Comparison of ENCODE assay signal across 9 mouse cellular contexts in the genomic region with DNA sequence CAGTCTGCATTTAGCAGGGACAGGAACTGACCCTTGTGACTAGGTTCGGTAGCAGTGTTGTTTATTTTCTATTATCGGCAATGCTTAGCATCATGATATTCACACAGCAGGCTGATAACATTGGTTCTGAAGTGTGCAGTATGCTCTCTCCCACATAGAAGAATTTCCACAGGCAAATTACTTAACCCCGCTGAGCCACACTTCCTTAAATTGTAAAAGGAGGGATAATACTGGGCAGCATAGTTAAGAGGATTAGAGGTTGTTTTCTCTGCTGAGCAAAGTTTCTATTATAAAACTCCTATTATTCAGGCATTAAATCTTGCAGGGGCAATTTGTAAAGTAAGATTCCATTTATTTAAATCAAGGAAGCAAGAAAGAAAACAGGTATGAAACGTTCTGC.
"Had no signal": no experiment of that assay in that cellular context is flagged by ENCODE, and none has a peak within 500 bp of the region (broad histone marks: within the 10 kb centered on the region; RNA-seq: fewer than 3 reads in every experiment).

No protein-coding gene starts in this region.

- H3K27me3 ChIP-seq: kidney, embryonic 15.5 days; limb, embryonic 15.5 days; liver, embryonic 12.5 days; neural tube, embryonic 12.5 days had no signal

- ATAC-seq: liver, embryonic 12.5 days had no signal

- H3K4me3 ChIP-seq: kidney, embryonic 15.5 days; limb, embryonic 15.5 days; liver, embryonic 12.5 days; midbrain, embryonic 12.5 days; neural tube, embryonic 12.5 days had no signal

- H3K4me2 ChIP-seq: kidney, embryonic 15.5 days; limb, embryonic 15.5 days; liver, embryonic 12.5 days; lung, embryonic 14.5 days; midbrain, embryonic 12.5 days; neural tube, embryonic 12.5 days had no signal

- H3K4me1 ChIP-seq: kidney, embryonic 15.5 days; limb, embryonic 15.5 days; liver, embryonic 12.5 days; neural tube, embryonic 12.5 days had no signal

- H3K36me3 ChIP-seq: kidney, embryonic 15.5 days; limb, embryonic 15.5 days; liver, embryonic 12.5 days; midbrain, embryonic 12.5 days; neural tube, embryonic 12.5 days had no signal

- H3K27ac ChIP-seq: kidney, embryonic 15.5 days; limb, embryonic 15.5 days; liver, embryonic 12.5 days; midbrain, embryonic 12.5 days; neural tube, embryonic 12.5 days had no signal

- H3K9ac ChIP-seq: kidney, embryonic 15.5 days; limb, embryonic 15.5 days; liver, embryonic 12.5 days; lung, embryonic 14.5 days; midbrain, embryonic 12.5 days; neural tube, embryonic 12.5 days had no signal

- DNase-seq: lung, postnatal 4 days; right cerebral cortex, postnatal 25 days; thymus, postnatal 36 days had no signal

- H3K9me3 ChIP-seq: kidney, embryonic 15.5 days; limb, embryonic 15.5 days; liver, embryonic 12.5 days; midbrain, embryonic 12.5 days; neural tube, embryonic 12.5 days had no signal
